Mouse (Mus musculus): ENCODE data around the gene Olfr453. TPM values are rescaled to one million over a fixed set of nuclear protein-coding genes. Genes with fewer than 3 reads are reported as not detected.

Olfr453 gene
- polyA plus RNA-seq, 1 experiment from 2014 or later, result not detected

GRCm38 (mm10) chr6:42790247-42790948, 51.2 kb downstream of the Olfr453 start:
- H3K4me3 ChIP-seq (replicated peaks), result no peak overlapping the region
- H3K4me1 ChIP-seq (replicated peaks), result no peaks in the 10 kb centered on the region
- 47% methylated on average over 4 of the region's 4 CpGs for WGBS
- no peaks in the 10 kb centered on the region for H3K27me3 ChIP-seq
- no peaks in the 10 kb centered on the region for H3K9me3 ChIP-seq
- ATAC-seq, result peak; percentile 70; the same call in 1 of the 2 replicates
- no peak overlapping the region for H3K9ac ChIP-seq (replicated peaks)
- peak overlapping the region; percentile 56; the same call in 1 of the 2 replicates for H3K27ac ChIP-seq
- H3K36me3 ChIP-seq, result no peaks in the 10 kb centered on the region
- no peak overlapping the region for H3K4me2 ChIP-seq (replicated peaks)

- H3K36me3 ChIP-seq, result no peaks in the 10 kb centered on the region
- 74% methylated on average over 9 of the region's 9 CpGs for WGBS
- ATAC-seq, result peak; percentile 71; the same call in 1 of the 2 replicates
- H3K4me3 ChIP-seq (replicated peaks), result no peak overlapping the region
- H3K27me3 ChIP-seq, result no peaks in the 10 kb centered on the region
- H3K4me2 ChIP-seq (replicated peaks), result no peak overlapping the region
- no peaks in the 10 kb centered on the region for H3K9me3 ChIP-seq
- H3K9ac ChIP-seq (replicated peaks), result no peak overlapping the region
- H3K4me1 ChIP-seq (replicated peaks), result no peaks in the 10 kb centered on the region
- 0 out of 2 replicates have a peak overlapping the region, but pooled peaks have one; percentile 56 for H3K27ac ChIP-seq
Observed at GRCm38 (mm10) chr6:42790949-42791556, 51.9 kb downstream of the Olfr453 start.

- H3K36me3 ChIP-seq, result no peaks in the 10 kb centered on the region
- H3K27me3 ChIP-seq, result no peaks in the 10 kb centered on the region
- H3K4me1 ChIP-seq (replicated peaks), result no peaks in the 10 kb centered on the region
- no peak overlapping the region for H3K9ac ChIP-seq (replicated peaks)
- H3K9me3 ChIP-seq, result no peaks in the 10 kb centered on the region
- no peak overlapping the region for H3K27ac ChIP-seq
- ATAC-seq, result no peak
- WGBS, result 87% methylated on average over 3 of the region's 3 CpGs
- H3K4me2 ChIP-seq (replicated peaks), result no peak overlapping the region
- H3K4me3 ChIP-seq (replicated peaks), result no peak overlapping the region
Observed at GRCm38 (mm10) chr6:42794982-42795381, 55.8 kb downstream of the Olfr453 start.

Other genes starting within 250 kb of the Olfr453 start
- not detected in 2 replicates for gene Olfr455, start 191.8 kb upstream of the Olfr453 start, polyA plus RNA-seq (2015; fragmentation: Nextera tagmentation; extraction: Ambion mirVana)
- gene Tcaf3, start 141.7 kb upstream of the Olfr453 start, polyA plus RNA-seq (2015; fragmentation: Nextera tagmentation; extraction: Ambion mirVana), result not detected in 2 replicates
- gene Tcaf2, start 94.1 kb upstream of the Olfr453 start, polyA plus RNA-seq (2015; fragmentation: Nextera tagmentation; extraction: Ambion mirVana), result 1.9 and 2.3 TPM in 2 replicates
- 246 and 247 TPM in 2 replicates for gene Tcaf1, start 29.3 kb upstream of the Olfr453 start, polyA plus RNA-seq (2015; fragmentation: Nextera tagmentation; extraction: Ambion mirVana)
- not detected in 2 replicates for gene Olfr38, start 17.0 kb downstream of the Olfr453 start, polyA plus RNA-seq (2015; fragmentation: Nextera tagmentation; extraction: Ambion mirVana)
- not detected in 2 replicates for gene Olfr452, start 45.7 kb downstream of the Olfr453 start, polyA plus RNA-seq (2015; fragmentation: Nextera tagmentation; extraction: Ambion mirVana)
- not detected in 2 replicates for gene Olfr450, start 72.6 kb downstream of the Olfr453 start, polyA plus RNA-seq (2015; fragmentation: Nextera tagmentation; extraction: Ambion mirVana)
- gene Olfr449, start 95.0 kb downstream of the Olfr453 start, polyA plus RNA-seq (2015; fragmentation: Nextera tagmentation; extraction: Ambion mirVana), result not detected in 2 replicates
- not detected in 2 replicates for gene Olfr448, start 151.1 kb downstream of the Olfr453 start, polyA plus RNA-seq (2015; fragmentation: Nextera tagmentation; extraction: Ambion mirVana)
- gene Olfr447, start 169.5 kb downstream of the Olfr453 start, polyA plus RNA-seq (2015; fragmentation: Nextera tagmentation; extraction: Ambion mirVana), result not detected in 2 replicates
- gene Olfr446, start 182.0 kb downstream of the Olfr453 start, polyA plus RNA-seq (2015; fragmentation: Nextera tagmentation; extraction: Ambion mirVana), result not detected in 2 replicates
- gene Olfr444, start 209.7 kb downstream of the Olfr453 start, polyA plus RNA-seq (2015; fragmentation: Nextera tagmentation; extraction: Ambion mirVana), result not detected in 2 replicates

Measured in midbrain, embryonic 13.5 days (tissue).